Mouse (Mus musculus) lung, embryonic 14.5 days (tissue): ENCODE results near the gene Gm11634. TPM values are rescaled to one million over a fixed set of nuclear protein-coding genes. Genes with fewer than 3 reads are reported as not detected.
"Not testable (repeated sequence)": the region's sequence is repeated elsewhere in the genome, so short reads cannot be mapped to it uniquely, and the experiment has no call there.

Experiments used
- ATAC-seq: fragments of 200-750 bp; cut with Nextera tagmentation; 2 replicates; pipeline ENCODE4 v1.8.0; 2017; ENCODE audit warnings: mild to moderate bottlenecking, moderate TSS enrichment, moderate library complexity; ENCODE audit not compliant: insufficient read depth
- DNase-seq: peaks from one replicate; pipeline ENCODE4 v3.0.0-alpha.2; 2015
- H3K27ac ChIP-seq: fragments of 300-500 bp; sonication (generic); 2 replicates; pipeline ENCODE4 v1.5.1; 2014; ENCODE audit warnings: low read depth, mild to moderate bottlenecking, moderate library complexity
- H3K27me3 ChIP-seq: fragments of 300-500 bp; sonication (generic); 2 replicates; pipeline ENCODE4 v1.6.1; 2014; ENCODE audit warnings: low read length, control low read depth; ENCODE audit not compliant: insufficient read depth
- H3K36me3 ChIP-seq: fragments of 300-500 bp; sonication (generic); 2 replicates; pipeline ENCODE4 v1.6.1; 2014; ENCODE audit warnings: control low read depth; ENCODE audit not compliant: insufficient read depth
- H3K4me1 ChIP-seq: fragments of 300-500 bp; sonication (generic); 2 replicates; pipeline ENCODE4 v1.6.1; 2014; ENCODE audit warnings: antibody characterized with exemption, control low read depth; ENCODE audit not compliant: insufficient read depth
- H3K4me2 ChIP-seq: fragments of 300-500 bp; sonication (generic); 2 replicates; pipeline ENCODE4 v1.6.1; 2014; ENCODE audit warnings: mild to moderate bottlenecking
- H3K4me3 ChIP-seq: fragments of 300-500 bp; sonication (generic); 2 replicates; pipeline ENCODE4 v1.5.1; 2014; ENCODE audit warnings: low read depth, low read length
- H3K9ac ChIP-seq: fragments of 300-500 bp; sonication (generic); 2 replicates; pipeline ENCODE4 v1.6.1; 2014
- H3K9me3 ChIP-seq: fragments of 300-500 bp; sonication (generic); 2 replicates; pipeline ENCODE4 v1.6.1; 2016; ENCODE audit warnings: low read depth, low read length, control low read depth
- CTCF ChIP-seq: IDR thresholded peaks from 2 replicates; pipeline ENCODE4 v1.5.1; 2016; ENCODE audit warnings: antibody characterized with exemption, low read depth
- WGBS: fragments of 180-500 bp; shearing (Covaris S2); extraction: QIAGEN DNeasy Blood & Tissue Kit; methylation state at CpG from one replicate; pipeline ENCODE4 v1.1.7; 2014; 5-methylcytosine and 5-hydroxymethylcytosine counted together
- polyA plus RNA-seq: library from polyadenylated mRNA; unstranded; fragments of >200 nt; fragmentation: Nextera tagmentation; extraction: Ambion mirVana; gene quantifications from 2 replicates; pipeline ENCODE4 v1.2.1, GENCODE M21; 2014

Gm11634 gene
- polyA plus RNA-seq, 1 experiment from 2014 or later: not detected

DNA sequence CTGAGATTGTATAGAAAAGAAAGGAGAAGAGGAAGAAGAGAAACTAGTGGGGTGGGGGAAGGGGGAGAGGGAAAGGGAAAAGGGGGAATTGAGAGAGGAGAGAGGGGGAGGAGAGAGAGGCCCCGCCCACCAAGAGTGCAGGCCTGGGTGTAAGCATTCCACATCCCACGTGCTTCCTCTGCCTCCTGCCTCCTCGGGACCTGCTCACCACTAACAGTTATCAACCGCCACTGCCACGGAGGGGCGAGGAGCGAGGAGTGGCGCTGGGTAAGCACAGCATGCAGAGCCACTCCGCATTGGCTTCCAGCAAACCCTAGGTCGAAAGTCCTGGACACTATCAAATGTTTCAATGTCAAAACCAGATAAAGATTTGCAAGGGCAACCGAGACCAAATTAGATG, 11.4 kb upstream of the Gm11634 start:
- ATAC-seq (no peak), DNase-seq (peak; percentile 15)
- Histone ChIP-seq H3K4me3 (no peak overlapping the region), H3K36me3 (no peaks in the 10 kb centered on the region), H3K9ac (no peak overlapping the region), H3K27ac (no peak overlapping the region), H3K27me3 (no peaks in the 10 kb centered on the region), H3K4me1 (no peaks in the 10 kb centered on the region), H3K4me2 (peak overlapping the region; percentile 15), H3K9me3 (no peaks in the 10 kb centered on the region)
- TF ChIP-seq CTCF: no peak
- 23% methylated on average over 11 of the region's 11 CpGs for WGBS

DNA sequence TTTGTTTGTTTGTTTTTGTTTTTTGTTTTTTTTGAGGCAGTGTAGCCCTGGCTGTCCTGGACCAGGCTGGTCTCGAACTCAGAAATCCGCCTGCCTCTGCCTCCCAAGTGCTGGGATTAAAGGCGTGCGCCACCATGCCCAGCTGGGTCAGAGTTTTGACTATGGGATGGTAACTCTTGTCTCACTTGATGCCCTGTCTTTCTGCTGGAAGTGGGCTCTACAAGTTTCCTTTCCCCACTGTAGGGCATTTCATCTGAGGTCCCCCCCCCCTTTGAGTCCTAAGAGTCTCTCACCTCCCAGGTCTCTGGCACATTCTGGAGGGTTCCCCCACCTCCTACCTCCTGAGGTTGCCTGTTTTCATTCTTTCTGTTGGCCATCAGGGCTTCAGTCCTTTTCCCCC, 8.1 kb upstream of the Gm11634 start:
- DNase-seq, H3K27ac ChIP-seq, H3K9me3 ChIP-seq, H3K4me2 ChIP-seq, H3K4me3 ChIP-seq, H3K27me3 ChIP-seq, H3K4me1 ChIP-seq, ATAC-seq, H3K9ac ChIP-seq, H3K36me3 ChIP-seq: not testable (repeated sequence)
- 90% methylated on average over 4 of the region's 4 CpGs for WGBS

DNA sequence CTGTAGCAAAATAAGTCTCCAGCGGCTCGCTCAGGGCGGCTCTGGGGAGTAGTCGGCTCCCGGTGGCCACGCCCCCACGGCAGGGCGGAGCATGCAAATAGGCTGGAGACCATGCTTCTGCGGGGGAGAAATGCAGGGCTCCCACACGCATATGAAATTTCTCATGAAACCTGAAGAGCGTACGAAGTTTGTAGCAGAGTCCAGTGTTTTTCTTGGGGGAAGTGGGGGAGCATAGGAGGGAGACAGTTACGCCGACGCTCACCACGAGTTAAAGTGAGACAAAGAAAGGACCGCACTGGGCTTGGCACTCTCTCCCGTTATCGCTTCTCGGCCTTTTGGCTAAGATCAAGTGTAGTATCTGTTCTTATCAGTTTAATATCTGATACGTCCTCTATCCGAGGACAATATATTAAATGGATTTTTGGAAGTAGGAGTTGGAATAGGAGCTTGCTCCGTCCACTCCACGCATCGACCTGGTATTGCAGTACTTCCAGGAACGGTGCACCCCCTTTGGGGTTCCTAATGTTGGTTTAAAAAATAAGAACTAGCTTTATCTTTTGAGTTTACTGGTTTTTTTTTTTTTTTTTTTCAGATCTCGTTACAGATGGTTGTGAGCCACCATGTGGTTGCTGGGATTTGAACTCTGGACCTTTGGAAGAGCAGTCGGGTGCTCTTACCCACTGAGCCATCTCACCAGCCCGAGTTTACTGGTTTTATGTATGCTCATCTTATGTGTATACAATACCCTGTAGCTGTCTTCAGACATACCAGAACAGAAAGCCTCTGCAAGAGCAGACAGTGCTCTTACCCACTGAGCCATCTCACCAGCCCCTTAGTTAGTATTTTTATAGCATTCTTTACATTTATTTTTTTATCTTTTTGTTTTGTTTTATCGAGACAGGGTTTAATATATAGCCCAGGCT, 5.7 kb upstream of the Gm11634 start:
- peak overlapping the region; percentile 11; the same call in 1 of the 2 replicates for H3K9ac ChIP-seq
- not testable (repeated sequence) for H3K4me1 ChIP-seq, H3K9me3 ChIP-seq, H3K36me3 ChIP-seq, H3K27me3 ChIP-seq
- H3K4me3 ChIP-seq: peak overlapping the region; percentile 24
- ATAC-seq: peak; percentile 85
- 2% methylated on average over 30 of the region's 30 CpGs for WGBS
- H3K27ac ChIP-seq: peak overlapping the region; percentile 43; the same call in 1 of the 2 replicates
- peak; percentile 86 for DNase-seq
- peak overlapping the region; percentile 53 for H3K4me2 ChIP-seq

DNA sequence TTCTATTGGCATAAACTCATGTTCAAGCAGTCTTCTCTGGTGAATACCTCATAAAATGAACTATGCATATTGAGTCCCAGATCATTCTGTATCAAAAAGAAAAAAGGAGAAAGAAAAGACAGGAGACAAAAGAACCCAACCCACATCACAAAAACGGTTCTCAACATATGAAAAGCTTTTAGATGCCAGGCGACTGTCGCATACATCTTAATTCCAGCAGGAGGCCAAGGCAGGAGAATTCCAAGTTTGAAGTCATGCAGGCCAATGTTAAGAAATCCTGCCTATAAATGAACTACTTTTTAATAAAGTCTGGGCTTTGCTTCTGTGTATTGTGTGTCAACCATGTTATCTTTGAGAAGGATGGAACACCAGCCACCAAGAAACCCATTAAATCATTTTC, 5.1 kb upstream of the Gm11634 start:
- H3K36me3 ChIP-seq: no peaks in the 10 kb centered on the region
- no peak overlapping the region for H3K9ac ChIP-seq
- 3% methylated on average over 3 of the region's 3 CpGs for WGBS
- no peak overlapping the region; the same call in 1 of the 2 replicates for H3K27ac ChIP-seq
- no peaks in the 10 kb centered on the region for H3K9me3 ChIP-seq
- peak overlapping the region; percentile 53 for H3K4me2 ChIP-seq
- H3K27me3 ChIP-seq: no peaks in the 10 kb centered on the region
- TF ChIP-seq CTCF: no peak
- H3K4me3 ChIP-seq: no peak overlapping the region
- ATAC-seq (no peak), DNase-seq (no peak)
- H3K4me1 ChIP-seq: no peaks in the 10 kb centered on the region

DNA sequence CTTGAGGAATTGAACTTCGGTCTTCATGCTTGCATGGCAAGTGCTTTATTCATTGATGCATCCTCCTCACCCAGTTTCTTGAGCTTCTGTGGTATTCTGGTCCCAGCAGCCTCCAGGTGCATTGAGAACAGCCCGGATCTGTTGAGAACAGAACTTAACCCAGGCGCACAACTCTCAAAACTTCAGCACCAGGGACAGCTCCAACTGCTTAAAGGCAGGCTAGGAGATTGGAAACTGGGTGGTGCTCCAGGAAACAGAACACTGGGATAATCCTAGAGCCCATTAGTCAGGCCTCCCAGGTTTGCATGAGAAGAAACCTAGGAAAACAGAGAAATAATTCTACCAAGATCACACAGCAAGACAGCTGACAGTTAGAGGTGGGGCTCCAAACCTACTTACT, 3.4 kb upstream of the Gm11634 start:
- Histone ChIP-seq H3K4me1 (no peaks in the 10 kb centered on the region), H3K9ac (no peak overlapping the region), H3K4me3 (no peak overlapping the region), H3K4me2 (no peak overlapping the region), H3K36me3 (no peaks in the 10 kb centered on the region), H3K9me3 (no peaks in the 10 kb centered on the region), H3K27me3 (no peaks in the 10 kb centered on the region), H3K27ac (no peak overlapping the region)
- WGBS: 10% methylated on average over 3 of the region's 3 CpGs
- no peak for TF ChIP-seq CTCF
- DNase-seq (peak; percentile 95), ATAC-seq (no peak)

DNA sequence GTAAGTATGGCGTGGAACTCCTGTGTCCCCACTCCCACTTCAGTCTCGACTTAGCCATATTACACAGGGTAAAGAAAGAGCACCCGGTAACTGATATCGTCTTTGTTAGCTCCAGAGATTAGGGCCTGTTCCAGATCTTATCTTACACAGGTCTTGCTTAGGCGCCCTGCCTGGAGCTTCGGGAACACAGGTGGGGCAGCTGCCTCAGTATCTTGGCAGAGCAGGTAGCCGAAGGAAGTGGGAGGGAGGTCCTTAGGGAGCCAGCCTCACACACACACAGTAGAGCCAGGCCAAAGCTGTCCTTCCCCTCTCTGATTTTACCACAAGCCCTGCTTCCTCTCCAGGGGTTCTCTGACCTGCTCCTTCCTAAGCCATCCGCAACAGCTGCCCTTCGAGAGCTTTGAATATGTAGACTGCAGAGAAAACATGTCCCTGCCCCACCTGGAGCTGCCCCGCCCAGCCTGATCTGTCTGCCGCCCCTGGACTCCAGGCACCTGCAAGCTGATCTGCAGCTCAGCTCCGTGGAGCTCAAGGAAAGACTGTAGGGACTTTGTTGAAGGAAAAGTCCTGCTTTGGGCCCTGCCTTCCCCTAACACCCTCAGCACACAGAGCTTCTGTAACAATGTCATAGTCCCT, 8.9 kb downstream of the Gm11634 start:
- H3K27me3 ChIP-seq: no peaks in the 10 kb centered on the region
- ATAC-seq (no peak), DNase-seq (no peak)
- no peak for TF ChIP-seq CTCF
- 63% methylated on average over 12 of the region's 12 CpGs for WGBS
- no peak overlapping the region for H3K4me3 ChIP-seq
- H3K9me3 ChIP-seq: no peaks in the 10 kb centered on the region
- no peak overlapping the region for H3K4me2 ChIP-seq
- H3K36me3 ChIP-seq: no peaks in the 10 kb centered on the region
- no peak overlapping the region for H3K9ac ChIP-seq
- no peak overlapping the region for H3K27ac ChIP-seq
- H3K4me1 ChIP-seq: no peaks in the 10 kb centered on the region

DNA sequence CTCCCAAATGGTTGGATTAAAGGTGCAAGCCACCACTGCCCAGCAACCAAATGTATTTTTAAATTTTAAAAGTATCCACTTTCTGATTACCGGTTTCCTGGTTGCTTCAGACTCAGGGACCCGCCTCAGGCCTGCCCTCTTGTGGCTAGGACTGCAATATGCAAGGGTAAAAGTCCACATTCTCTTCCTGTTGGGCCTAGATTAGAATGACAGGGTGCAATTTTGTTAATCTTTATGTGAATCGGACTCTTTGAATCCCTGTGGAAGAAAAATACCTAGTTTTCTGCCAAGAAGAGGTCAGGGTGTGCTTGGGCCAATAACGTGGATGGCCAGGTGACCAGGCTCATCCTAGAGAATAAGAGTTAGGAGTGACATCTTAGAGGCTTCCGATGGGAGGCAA, 9.6 kb downstream of the Gm11634 start:
- peak; percentile 79 for TF ChIP-seq CTCF
- no peak overlapping the region for H3K4me3 ChIP-seq
- H3K4me1 ChIP-seq: no peaks in the 10 kb centered on the region
- no peaks in the 10 kb centered on the region for H3K9me3 ChIP-seq
- ATAC-seq (no peak), DNase-seq (peak; percentile 78)
- 27% methylated on average over 5 of the region's 5 CpGs for WGBS
- H3K27ac ChIP-seq: no peak overlapping the region
- no peak overlapping the region for H3K4me2 ChIP-seq
- no peaks in the 10 kb centered on the region for H3K36me3 ChIP-seq
- H3K27me3 ChIP-seq: no peaks in the 10 kb centered on the region
- H3K9ac ChIP-seq: no peak overlapping the region
